Mouse (Mus musculus) T-helper 17 cell (primary cell): Measurements from ENCODE around the gene Olfr561.

Source experiments
- in situ Hi-C, 2 experiments: fragments of 300-600 bp; cut with MboI, MseI; formaldehyde crosslinking; loops; 1 replicate in 1 of 2; 2 replicates in 1 of 2; pipeline ENCODE4 v1.15.1; 2025; ENCODE audit warnings: high pct_unique_total_duplicates in 2 of 2

The Olfr561 gene

DNA sequence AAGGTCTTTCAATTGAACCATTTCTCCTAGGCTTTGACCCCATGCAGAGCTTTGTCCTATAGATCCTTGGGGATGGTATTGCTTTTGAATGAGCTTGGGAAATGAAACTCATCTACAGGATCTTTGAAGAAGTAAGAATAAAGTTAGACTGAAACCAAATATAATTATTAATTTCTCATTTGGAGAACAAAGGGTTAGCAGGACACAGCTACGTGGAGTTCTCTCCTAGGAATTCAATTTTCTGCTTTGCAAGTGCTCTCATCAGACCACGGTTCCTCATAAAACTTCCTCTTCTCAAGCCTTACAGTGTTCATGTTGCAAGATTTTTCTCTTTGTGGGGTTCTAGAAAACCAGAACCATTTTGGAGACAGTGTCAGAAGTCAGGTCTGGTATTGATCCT lies at the start of gene Olfr561:
Olfr561 (plus strand) TSS at position 301 of the 400 bp plus-strand sequence.
- in situ Hi-C loops, result loop anchor here in 1 of 2 experiments (5.0 kb wide), 1 partner anchor 81 kb away; no protein-coding TSS in a partner anchor

- in situ Hi-C loops, result no loop called here
Measured at GRCm38 (mm10) chr7:102727391-102727790, 43.6 kb upstream of the Olfr561 start, which contains the start of gene Olfr559. Gene Olfr559, minus strand, starts transcription at chr7:102727491.

- in situ Hi-C loops, result no loop called here
Measured at GRCm38 (mm10) chr7:102733793-102734192, 37.2 kb upstream of the Olfr561 start.

GRCm38 (mm10) chr7:102737705-102738104 lies 33.3 kb upstream of the Olfr561 start:
- in situ Hi-C loops, result no loop called here

GRCm38 (mm10) chr7:102752086-102752485 lies 18.9 kb upstream of the Olfr561 start:
- in situ Hi-C loops, result no loop called here

DNA sequence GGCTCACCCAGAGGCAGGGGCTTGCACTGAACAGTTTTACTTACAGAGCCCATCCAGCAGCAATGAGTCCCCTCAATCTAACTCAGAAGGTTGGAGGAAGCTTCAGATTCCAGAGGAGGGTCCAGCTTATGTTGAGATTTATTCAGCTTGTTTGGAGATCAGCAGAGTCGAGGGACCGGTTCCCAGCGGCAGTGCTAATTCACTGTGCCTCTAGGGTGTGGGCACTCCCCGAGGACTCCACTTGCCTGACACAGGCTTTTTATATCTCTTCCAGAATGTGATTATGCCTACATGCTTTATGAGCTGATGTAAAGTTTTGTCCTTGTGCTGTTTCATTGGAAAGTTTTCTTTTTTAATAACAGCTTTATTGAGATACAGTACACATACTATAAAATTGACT lies 11.8 kb upstream of the Olfr561 start, which contains the start of the genes Olfr560 and Olfr78:
Olfr560 (minus strand) TSS at position 101 of the 400 bp plus-strand sequence.
Olfr78 (minus strand) TSS at position 206 of the 400 bp plus-strand sequence.
- in situ Hi-C loops, result no loop called here

DNA sequence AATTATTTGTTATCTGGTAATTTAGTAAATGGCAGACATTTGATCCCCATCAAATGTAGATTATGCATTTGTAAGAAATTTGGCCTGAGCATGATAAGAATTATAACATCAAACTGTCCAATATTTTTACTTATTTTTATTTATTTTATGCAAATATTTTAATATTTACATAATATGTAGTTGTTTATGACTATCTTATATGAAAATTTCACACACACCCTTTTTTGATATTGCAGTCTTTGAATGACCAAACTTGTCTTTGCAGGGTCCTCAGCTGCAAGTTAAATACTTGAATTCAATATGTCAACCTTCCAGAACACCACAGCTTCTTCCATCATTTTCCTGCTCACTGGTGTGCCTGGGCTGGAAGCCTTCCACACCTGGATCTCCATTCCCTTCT lies 32.2 kb downstream of the Olfr561 start, which contains the start of gene Olfr564:
Olfr564 (plus strand) TSS at position 301 of the 400 bp plus-strand sequence.
- in situ Hi-C loops, result no loop called here
